Mouse (Mus musculus) intestine, postnatal 0 days (tissue): ENCODE results near the gene Osgep. TPM values are rescaled to one million over a fixed set of nuclear protein-coding genes. Genes with fewer than 3 reads are reported as not detected.
"Not testable (repeated sequence)": the region's sequence is repeated elsewhere in the genome, so short reads cannot be mapped to it uniquely, and the experiment has no call there.

Experiments used
- ATAC-seq: fragments of 200-750 bp; cut with Nextera tagmentation; 2 replicates; pipeline ENCODE4 v1.8.0; 2017; ENCODE audit warnings: mild to moderate bottlenecking, moderate TSS enrichment, moderate library complexity
- H3K27ac ChIP-seq: fragments of 300-500 bp; sonication (generic); 2 replicates; pipeline ENCODE4 v1.5.1; 2014; ENCODE audit warnings: mild to moderate bottlenecking, low read depth, low read length, moderate library complexity
- H3K27me3 ChIP-seq: fragments of 300-500 bp; sonication (generic); replicated peaks from 2 replicates; pipeline ENCODE4 v1.6.1; 2014; ENCODE audit warnings: low read length, mixed read lengths; ENCODE audit not compliant: control insufficient read depth, insufficient read depth
- H3K36me3 ChIP-seq: fragments of 300-500 bp; sonication (generic); 2 replicates; pipeline ENCODE4 v1.6.1; 2014; ENCODE audit warnings: mild to moderate bottlenecking, moderate library complexity; ENCODE audit not compliant: control insufficient read depth, insufficient read depth
- H3K4me1 ChIP-seq: fragments of 300-500 bp; sonication (generic); replicated peaks from 2 replicates; pipeline ENCODE4 v1.6.1; 2014; ENCODE audit warnings: antibody characterized with exemption, low read length, mixed read lengths; ENCODE audit not compliant: control insufficient read depth, insufficient read depth
- H3K4me2 ChIP-seq: fragments of 300-500 bp; sonication (generic); replicated peaks from 2 replicates; pipeline ENCODE4 v1.6.1; 2014; ENCODE audit warnings: low read depth, mild to moderate bottlenecking, moderate library complexity
- H3K4me3 ChIP-seq: fragments of 300-500 bp; sonication (generic); 2 replicates; pipeline ENCODE4 v1.5.1; 2014; ENCODE audit warnings: low read depth, low read length
- H3K9ac ChIP-seq: fragments of 300-500 bp; sonication (generic); 2 replicates; pipeline ENCODE4 v1.6.1; 2014; ENCODE audit warnings: mild to moderate bottlenecking, low read depth, low read length
- H3K9me3 ChIP-seq: fragments of 300-500 bp; sonication (generic); 2 replicates; pipeline ENCODE4 v1.6.1; 2016; ENCODE audit warnings: mixed run types; ENCODE audit not compliant: control insufficient read depth
- CTCF ChIP-seq: sonication (generic); IDR thresholded peaks from 2 replicates; pipeline ENCODE4 v1.5.1; 2016; ENCODE audit warnings: low read depth, mild to moderate bottlenecking, control low read depth, antibody characterized with exemption, moderate library complexity
- WGBS: fragments of 180-500 bp; shearing (Covaris S2); extraction: QIAGEN DNeasy Blood & Tissue Kit; methylation state at CpG from one replicate; pipeline ENCODE4 v1.1.7; 2014; 5-methylcytosine and 5-hydroxymethylcytosine counted together
- polyA plus RNA-seq: library from polyadenylated mRNA; unstranded; fragments of >200 nt; fragmentation: Nextera tagmentation; extraction: Ambion mirVana; gene quantifications from 2 replicates; pipeline ENCODE4 v1.2.1, GENCODE M21; 2015

Osgep gene
- polyA plus RNA-seq, 1 experiment from 2014 or later: 56.8 TPM

GRCm38 (mm10) chr14:50911356-50911755 lies 13.3 kb downstream of the Osgep start:
- H3K4me2 ChIP-seq: no peak overlapping the region
- H3K9ac ChIP-seq: no peak overlapping the region
- peaks cover 39% of the 10 kb centered on the region for H3K36me3 ChIP-seq
- ATAC-seq: no peak
- H3K4me1 ChIP-seq: no peaks in the 10 kb centered on the region
- 53% methylated on average over 3 of the region's 3 CpGs for WGBS
- H3K27ac ChIP-seq: no peak overlapping the region
- H3K4me3 ChIP-seq: no peak overlapping the region
- no peaks in the 10 kb centered on the region for H3K27me3 ChIP-seq
- no peaks in the 10 kb centered on the region for H3K9me3 ChIP-seq
- TF ChIP-seq CTCF: no peak

- Histone ChIP-seq H3K36me3 (peaks cover 16% of the 10 kb centered on the region), H3K27me3 (no peaks in the 10 kb centered on the region), H3K9ac (no peak overlapping the region), H3K4me3 (no peak overlapping the region), H3K4me2 (no peak overlapping the region), H3K9me3 (no peaks in the 10 kb centered on the region), H3K27ac (no peak overlapping the region), H3K4me1 (no peaks in the 10 kb centered on the region)
- 63% methylated on average over 4 of the region's 4 CpGs for WGBS
- no peak for TF ChIP-seq CTCF
- ATAC-seq: no peak
Observed at GRCm38 (mm10) chr14:50908126-50908525, 16.6 kb downstream of the Osgep start.

- not testable (repeated sequence) for H3K4me3 ChIP-seq, H3K9me3 ChIP-seq, H3K9ac ChIP-seq, H3K4me2 ChIP-seq, ATAC-seq, H3K36me3 ChIP-seq, H3K27me3 ChIP-seq, H3K4me1 ChIP-seq, H3K27ac ChIP-seq
Observed at GRCm38 (mm10) chr14:50905327-50905726, 19.4 kb downstream of the Osgep start.

GRCm38 (mm10) chr14:50904828-50905129 lies 19.9 kb downstream of the Osgep start:
- 90% methylated on average over 4 of the region's 4 CpGs for WGBS
- no peak overlapping the region for H3K4me2 ChIP-seq
- H3K27me3 ChIP-seq: no peaks in the 10 kb centered on the region
- H3K4me1 ChIP-seq: no peaks in the 10 kb centered on the region
- TF ChIP-seq CTCF: no peak
- no peak for ATAC-seq
- no peaks in the 10 kb centered on the region for H3K9me3 ChIP-seq
- H3K9ac ChIP-seq: no peak overlapping the region
- no peak overlapping the region for H3K27ac ChIP-seq
- H3K4me3 ChIP-seq: no peak overlapping the region
- no peaks in the 10 kb centered on the region for H3K36me3 ChIP-seq

GRCm38 (mm10) chr14:50903973-50904827 lies 20.5 kb downstream of the Osgep start:
- Histone ChIP-seq H3K9ac (peak overlapping the region; percentile 45), H3K27ac (no peak overlapping the region), H3K27me3 (no peaks in the 10 kb centered on the region), H3K4me2 (peak overlapping the region; percentile 86), H3K36me3 (no peaks in the 10 kb centered on the region), H3K4me1 (no peaks in the 10 kb centered on the region), H3K4me3 (peak overlapping the region; percentile 47), H3K9me3 (no peaks in the 10 kb centered on the region)
- TF ChIP-seq CTCF: peak; percentile 80
- 7% methylated on average over 26 of the region's 26 CpGs for WGBS
- ATAC-seq: peak; percentile 78

- not testable (repeated sequence) for H3K27ac ChIP-seq, ATAC-seq, H3K36me3 ChIP-seq, H3K4me3 ChIP-seq, H3K27me3 ChIP-seq, H3K9ac ChIP-seq, H3K4me1 ChIP-seq, H3K9me3 ChIP-seq, H3K4me2 ChIP-seq
- WGBS: 90% methylated on average over 2 of the region's 2 CpGs
Observed at GRCm38 (mm10) chr14:50897992-50898391, 26.7 kb downstream of the Osgep start.

GRCm38 (mm10) chr14:50897374-50897765 lies 27.3 kb downstream of the Osgep start, which contains the start of gene Klhl33:
TSS of gene Klhl33 (minus strand) at chr14:50897507.
- Histone ChIP-seq H3K27ac (no peak within 1 kb of the TSS), H3K4me3 (peak within 1 kb of the TSS; percentile 35), H3K36me3 (no peaks in the 10 kb centered on the region), H3K4me2 (peak within 1 kb of the TSS; percentile 76), H3K9ac (0 out of 2 replicates have a peak within 1 kb of the TSS, but pooled peaks have one; percentile 34), H3K4me1 (no peaks in the 10 kb centered on the region; the same call in 1 of the 2 replicates), H3K27me3 (no peaks in the 10 kb centered on the region), H3K9me3 (no peaks in the 10 kb centered on the region)
- no peak for TF ChIP-seq CTCF
- no peak for ATAC-seq
- 67% methylated on average over 7 of the region's 7 CpGs for WGBS
